Mouse (Mus musculus): Measurements from ENCODE around the gene Mri1. TPM values are rescaled to one million over a fixed set of nuclear protein-coding genes. Genes with fewer than 3 reads are reported as not detected.

The Mri1 gene
- polyA plus RNA-seq, 1 experiment from 2014 or later = 2.2 TPM

- no peak overlapping the region for H3K27ac ChIP-seq
- peaks cover 10% of the 10 kb centered on the region for H3K79me2 ChIP-seq (ENCODE audit: inconsistent target)
- H3K36me3 ChIP-seq (ENCODE audit: inconsistent target) = peaks cover 31% of the 10 kb centered on the region; the same call in 1 of the 2 replicates
- peak overlapping the region; percentile 54 for H3K4me3 ChIP-seq (ENCODE audit: inconsistent target)
- WGBS (ENCODE audit: missing documents) = 18% methylated on average over 5 of the region's 6 CpGs
Measured at GRCm38 (mm10) chr8:84256458-84256821, 686 bp downstream of the Mri1 start.

DNA sequence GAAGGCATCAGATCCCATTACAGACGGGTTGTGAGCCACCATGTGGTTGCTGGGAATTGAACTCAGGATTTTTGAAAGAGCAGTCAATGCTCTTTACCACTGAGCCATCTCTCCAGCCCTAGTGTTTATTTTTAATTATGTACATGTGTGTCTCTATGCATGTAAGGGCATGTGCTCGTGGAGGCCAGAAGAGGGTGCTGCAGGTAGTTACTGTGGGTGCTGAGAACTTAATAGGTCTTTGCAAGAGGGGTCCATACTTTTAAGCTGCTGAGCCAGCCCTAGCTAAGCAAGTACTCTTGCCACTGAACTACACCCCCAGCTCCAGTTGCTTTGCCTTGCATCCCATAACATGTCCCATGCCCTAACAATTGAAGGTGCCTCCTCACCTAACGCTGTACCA is 1.3 kb downstream of the Mri1 start:
- no peak overlapping the region for H3K4me3 ChIP-seq (ENCODE audit: inconsistent target)
- WGBS (ENCODE audit: missing documents) = 88% methylated on average over 3 of the region's 3 CpGs
- peaks cover 26% of the 10 kb centered on the region; the same call in 1 of the 2 replicates for H3K36me3 ChIP-seq (ENCODE audit: inconsistent target)
- no peak overlapping the region for H3K27ac ChIP-seq
- peaks cover 10% of the 10 kb centered on the region for H3K79me2 ChIP-seq (ENCODE audit: inconsistent target)

GRCm38 (mm10) chr8:84249257-84250170 is 7.6 kb downstream of the Mri1 start, which contains the start of gene D8Ertd738e:
Gene D8Ertd738e (minus strand): TSS chr8:84249719.
- Histone ChIP-seq H3K79me2 (ENCODE audit: inconsistent target) (peaks cover 29% of the 10 kb centered on the region), H3K4me3 (ENCODE audit: inconsistent target) (peak within 1 kb of the TSS; percentile 97), H3K27ac (peak within 1 kb of the TSS; percentile 71), H3K36me3 (ENCODE audit: inconsistent target) (peaks cover 20% of the 10 kb centered on the region; the same call in 1 of the 2 replicates)
- 6% methylated on average over 51 of the region's 52 CpGs for WGBS (ENCODE audit: missing documents)

DNA sequence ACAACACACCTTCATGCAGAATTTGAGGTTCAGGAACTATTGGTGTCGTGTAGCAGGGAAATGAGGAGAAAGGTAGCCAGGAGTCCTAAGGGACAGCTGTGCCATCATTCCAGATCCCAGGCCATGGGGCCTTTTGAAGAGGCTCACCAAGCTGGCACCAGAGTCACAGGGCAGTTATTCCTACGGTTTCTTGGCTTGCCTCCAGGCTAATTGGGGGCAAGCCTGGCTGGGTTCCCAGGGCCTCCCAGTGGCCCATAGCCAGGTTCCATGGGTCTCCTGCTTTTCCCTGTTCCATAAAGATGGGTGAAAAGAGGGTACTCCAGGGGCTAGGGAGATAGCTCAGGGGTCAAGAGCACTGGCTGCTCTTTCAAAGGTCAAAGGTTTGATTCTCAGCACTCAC is 15.3 kb downstream of the Mri1 start:
- no peak overlapping the region for H3K4me3 ChIP-seq (ENCODE audit: inconsistent target)
- H3K79me2 ChIP-seq (ENCODE audit: inconsistent target) = peaks cover 2% of the 10 kb centered on the region; the same call in 1 of the 2 replicates
- H3K36me3 ChIP-seq (ENCODE audit: inconsistent target) = peaks cover 18% of the 10 kb centered on the region; the same call in 1 of the 2 replicates
- WGBS (ENCODE audit: missing documents) = 71% methylated on average over 2 of the region's 2 CpGs
- no peak overlapping the region for H3K27ac ChIP-seq

DNA sequence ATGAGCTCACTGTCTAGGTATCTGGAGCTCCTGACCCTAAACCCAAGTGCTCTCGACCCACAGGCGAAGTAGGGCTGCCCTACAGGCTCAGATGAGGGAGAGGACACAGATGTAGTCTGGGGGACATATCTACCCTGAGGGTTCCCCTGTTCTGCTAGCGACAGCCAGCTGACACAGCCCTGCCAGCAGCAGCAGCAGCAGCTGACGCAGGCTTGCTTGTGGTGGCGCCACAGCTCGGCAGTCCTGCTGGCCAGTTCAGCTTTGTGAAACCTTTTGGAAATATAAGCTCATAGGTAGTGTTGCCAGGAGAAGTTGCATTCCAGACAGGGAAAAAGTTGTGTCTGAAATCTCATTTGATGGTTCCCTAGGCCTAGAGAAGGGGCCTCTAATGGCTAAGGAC is 16.0 kb downstream of the Mri1 start:
- H3K27ac ChIP-seq = no peak overlapping the region
- H3K4me3 ChIP-seq (ENCODE audit: inconsistent target) = no peak overlapping the region
- WGBS (ENCODE audit: missing documents) = 89% methylated on average over 6 of the region's 6 CpGs
- peaks cover 12% of the 10 kb centered on the region; the same call in 1 of the 2 replicates for H3K36me3 ChIP-seq (ENCODE audit: inconsistent target)
- H3K79me2 ChIP-seq (ENCODE audit: inconsistent target) = peaks cover 3% of the 10 kb centered on the region; the same call in 1 of the 2 replicates

GRCm38 (mm10) chr8:84237542-84238229 is 19.4 kb downstream of the Mri1 start:
- Histone ChIP-seq H3K79me2 (ENCODE audit: inconsistent target) (peaks cover 13% of the 10 kb centered on the region; the same call in 1 of the 2 replicates), H3K4me3 (ENCODE audit: inconsistent target) (peak overlapping the region; percentile 70), H3K27ac (peak overlapping the region; percentile 87), H3K36me3 (ENCODE audit: inconsistent target) (no peaks in the 10 kb centered on the region)
- 14% methylated on average over 19 of the region's 19 CpGs for WGBS (ENCODE audit: missing documents)

DNA sequence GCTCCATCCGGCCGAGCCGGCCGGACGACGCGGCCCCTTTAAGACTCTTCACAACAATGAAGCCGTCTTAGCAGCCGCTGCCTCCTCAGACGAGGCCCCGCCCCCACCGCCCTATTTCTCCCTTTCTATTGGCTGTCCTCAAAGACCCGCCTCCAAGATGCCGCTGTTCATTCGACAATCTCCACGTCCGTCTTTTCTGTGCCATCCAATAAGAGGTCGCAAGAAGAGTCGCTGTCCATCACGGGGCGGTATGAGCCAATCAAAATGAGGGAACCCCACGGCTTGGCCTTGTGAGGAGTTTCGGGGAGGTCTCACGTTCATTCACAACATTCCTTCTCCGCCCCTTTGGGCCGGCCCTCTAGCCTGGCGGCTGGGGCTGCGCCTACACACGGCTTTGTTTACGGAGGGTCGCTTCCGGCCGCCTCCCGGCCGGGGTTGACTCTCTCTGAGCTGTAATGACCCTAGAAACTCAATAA is 20.1 kb downstream of the Mri1 start, which contains the start of gene Zswim4:
Zswim4 (minus strand) TSS at position 58 of the 476 bp plus-strand sequence.
- Histone ChIP-seq H3K79me2 (ENCODE audit: inconsistent target) (peaks cover 13% of the 10 kb centered on the region; the same call in 1 of the 2 replicates), H3K4me3 (ENCODE audit: inconsistent target) (peak within 1 kb of the TSS; percentile 84), H3K36me3 (ENCODE audit: inconsistent target) (no peaks in the 10 kb centered on the region), H3K27ac (peak within 1 kb of the TSS; percentile 87)
- WGBS (ENCODE audit: missing documents) = under 1% methylated on average over 35 of the region's 35 CpGs

GRCm38 (mm10) chr8:84236410-84236997 is 20.6 kb downstream of the Mri1 start:
- Histone ChIP-seq H3K36me3 (ENCODE audit: inconsistent target) (peaks cover 3% of the 10 kb centered on the region; the same call in 1 of the 2 replicates), H3K4me3 (ENCODE audit: inconsistent target) (peak overlapping the region; percentile 84), H3K79me2 (ENCODE audit: inconsistent target) (peaks cover 13% of the 10 kb centered on the region; the same call in 1 of the 2 replicates), H3K27ac (peak overlapping the region; percentile 79)
- under 1% methylated on average over 29 of the region's 30 CpGs for WGBS (ENCODE audit: missing documents)

DNA sequence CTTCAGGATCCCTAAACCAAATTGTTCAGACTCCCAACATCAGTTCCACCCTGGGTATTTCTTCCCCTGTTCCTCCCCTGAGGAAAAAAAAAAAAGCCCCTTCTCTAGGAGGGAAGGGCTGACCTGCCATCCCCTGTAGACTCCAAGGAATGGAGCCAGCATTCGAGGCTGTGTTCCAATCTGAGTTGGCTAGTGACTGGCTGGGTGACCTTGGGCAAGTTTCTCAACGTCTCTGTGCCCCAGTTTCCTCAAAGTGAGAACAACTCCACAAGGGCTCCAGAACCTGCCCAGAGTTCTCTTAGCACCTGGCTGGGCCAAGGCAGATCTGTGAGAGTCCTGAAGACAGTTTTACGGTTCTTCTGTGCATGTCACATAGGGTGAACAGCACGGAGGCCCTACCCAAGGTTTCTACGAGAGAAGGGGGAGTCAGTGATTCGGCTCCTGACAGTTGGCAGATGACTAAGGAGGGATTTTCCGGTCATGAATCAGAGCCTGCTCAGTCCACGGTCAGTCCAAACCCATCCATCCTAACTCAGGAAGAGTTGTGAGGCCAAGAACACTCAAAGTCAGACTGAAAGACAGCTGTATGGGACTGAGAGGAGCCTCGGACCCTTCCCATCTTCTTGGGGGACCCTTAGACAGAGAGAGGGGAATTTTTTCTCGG is 21.2 kb downstream of the Mri1 start:
- Histone ChIP-seq H3K4me3 (ENCODE audit: inconsistent target) (peak overlapping the region; percentile 84), H3K36me3 (ENCODE audit: inconsistent target) (peaks cover 3% of the 10 kb centered on the region; the same call in 1 of the 2 replicates), H3K27ac (peak overlapping the region; percentile 79), H3K79me2 (ENCODE audit: inconsistent target) (peaks cover 13% of the 10 kb centered on the region; the same call in 1 of the 2 replicates)
- 12% methylated on average over 10 of the region's 10 CpGs for WGBS (ENCODE audit: missing documents)

DNA sequence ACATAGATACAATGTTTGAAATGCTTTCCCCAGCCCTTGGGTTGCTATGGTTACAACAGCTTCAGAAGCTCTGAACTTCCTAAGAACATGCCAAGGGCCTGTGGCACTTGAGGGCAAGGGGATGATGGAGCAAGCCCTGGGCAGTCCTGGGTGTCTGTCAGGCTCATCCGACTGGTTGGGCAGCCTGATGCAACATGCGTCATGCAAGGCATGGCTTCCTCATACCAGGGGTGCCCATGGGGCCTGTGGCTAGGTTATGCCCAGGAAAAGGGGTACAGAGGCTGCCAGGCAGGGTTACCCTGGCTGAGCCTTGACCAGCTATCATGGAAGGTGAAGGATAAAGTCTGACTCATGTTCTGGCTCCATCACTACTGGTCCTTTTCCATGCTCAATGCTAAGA is 24.1 kb downstream of the Mri1 start:
- H3K27ac ChIP-seq = no peak overlapping the region
- H3K4me3 ChIP-seq (ENCODE audit: inconsistent target) = no peak overlapping the region
- peaks cover 13% of the 10 kb centered on the region; the same call in 1 of the 2 replicates for H3K79me2 ChIP-seq (ENCODE audit: inconsistent target)
- peaks cover 23% of the 10 kb centered on the region for H3K36me3 ChIP-seq (ENCODE audit: inconsistent target)
- 75% methylated on average over 2 of the region's 2 CpGs for WGBS (ENCODE audit: missing documents)

DNA sequence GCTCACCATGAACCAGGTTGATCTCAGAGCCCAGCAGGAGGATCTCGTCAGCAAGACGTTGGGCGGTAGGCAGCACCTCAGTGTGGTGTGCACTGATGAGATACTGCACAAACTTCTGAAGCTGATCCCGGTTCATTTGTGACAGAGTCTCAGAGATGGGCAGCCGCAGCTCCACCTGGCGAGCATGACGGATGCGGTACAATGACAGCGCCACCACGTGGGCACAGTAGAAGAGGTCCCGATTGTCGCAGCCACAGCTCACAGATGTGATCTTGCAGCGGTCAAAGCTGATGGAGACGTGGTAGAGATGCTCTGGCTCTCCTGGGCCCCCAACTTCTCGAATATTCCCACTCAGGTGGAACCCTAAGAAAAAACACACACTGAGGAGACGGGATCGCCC is 26.4 kb downstream of the Mri1 start:
- H3K27ac ChIP-seq = no peak overlapping the region
- 82% methylated on average over 17 of the region's 17 CpGs for WGBS (ENCODE audit: missing documents)
- H3K36me3 ChIP-seq (ENCODE audit: inconsistent target) = peaks cover 45% of the 10 kb centered on the region
- no peak overlapping the region for H3K4me3 ChIP-seq (ENCODE audit: inconsistent target)
- peaks cover 6% of the 10 kb centered on the region; the same call in 1 of the 2 replicates for H3K79me2 ChIP-seq (ENCODE audit: inconsistent target)

GRCm38 (mm10) chr8:84223322-84224029 is 33.6 kb downstream of the Mri1 start:
- WGBS (ENCODE audit: missing documents) = 86% methylated on average over 9 of the region's 21 CpGs
- H3K36me3 ChIP-seq (ENCODE audit: inconsistent target) = peaks cover 35% of the 10 kb centered on the region
- peak overlapping the region; percentile 88 for H3K27ac ChIP-seq
- H3K4me3 ChIP-seq (ENCODE audit: inconsistent target) = no peak overlapping the region
- no peaks in the 10 kb centered on the region for H3K79me2 ChIP-seq (ENCODE audit: inconsistent target)

- 9% methylated on average over 7 of the region's 9 CpGs for WGBS (ENCODE audit: missing documents)
- Histone ChIP-seq H3K4me3 (ENCODE audit: inconsistent target) (no peak overlapping the region), H3K27ac (peak overlapping the region; percentile 88), H3K79me2 (ENCODE audit: inconsistent target) (no peaks in the 10 kb centered on the region), H3K36me3 (ENCODE audit: inconsistent target) (peaks cover 27% of the 10 kb centered on the region)
Measured at GRCm38 (mm10) chr8:84222566-84223165, 34.5 kb downstream of the Mri1 start.
